Mouse (Mus musculus): ENCODE measurements around the gene Car14.
"Not testable (repeated sequence)": the region's sequence is repeated elsewhere in the genome, so short reads cannot be mapped to it uniquely, and the experiment has no call there.

Gene Car14

DNA sequence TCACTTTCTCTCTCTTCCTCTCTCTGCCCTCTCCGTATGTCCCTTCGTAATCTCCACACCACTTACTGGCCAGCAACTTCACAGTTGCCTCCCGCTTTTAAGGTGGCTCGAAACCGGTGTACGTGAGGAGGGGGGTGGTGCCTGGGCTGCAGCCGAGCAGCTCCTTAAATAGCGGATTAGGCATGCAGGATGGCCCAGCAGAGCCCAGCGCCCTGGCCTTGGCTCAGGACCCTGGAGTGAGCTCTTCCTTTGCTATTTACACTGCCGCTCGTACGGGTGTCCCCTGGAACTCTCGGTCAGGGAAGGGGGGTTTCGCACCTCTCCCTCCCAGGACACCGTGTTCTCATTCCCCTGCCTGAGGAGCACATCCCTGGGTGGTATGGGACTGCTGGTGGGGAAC lies at the start of gene Car14:
TSS of gene Car14 (minus strand) at position 124 of the 400 bp plus-strand sequence.
- peak; percentile 70 for DNase-seq (ENCODE audit: low read depth, low spot score)

- no peak for DNase-seq (ENCODE audit: low read depth, low spot score)
Observed at GRCm38 (mm10) chr3:95953522-95953921, 49.0 kb upstream of the Car14 start.

DNA sequence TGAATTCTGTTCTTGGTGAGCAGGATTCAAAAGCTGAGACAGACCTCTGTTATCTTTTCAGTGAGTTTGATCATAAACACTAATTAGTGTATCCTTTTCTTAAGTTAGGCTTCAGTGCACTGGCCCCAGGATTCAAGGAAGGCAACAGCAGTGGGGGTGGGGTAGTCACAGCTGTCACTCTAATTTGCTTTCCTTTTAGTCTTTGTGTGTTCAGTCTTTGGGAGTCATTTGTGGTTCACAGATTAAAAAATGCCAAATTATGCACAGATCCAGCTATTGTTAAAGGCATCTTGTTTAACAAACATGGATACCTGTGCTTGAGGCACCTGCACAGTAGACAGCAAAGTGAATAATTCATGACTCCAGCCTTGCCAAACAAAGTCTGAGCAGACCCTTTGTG lies 48.5 kb upstream of the Car14 start:
- DNase-seq (ENCODE audit: low read depth, low spot score): no peak

- not testable (repeated sequence) for DNase-seq (ENCODE audit: low read depth, low spot score)
Observed at GRCm38 (mm10) chr3:95951566-95951965, 47.1 kb upstream of the Car14 start.

DNA sequence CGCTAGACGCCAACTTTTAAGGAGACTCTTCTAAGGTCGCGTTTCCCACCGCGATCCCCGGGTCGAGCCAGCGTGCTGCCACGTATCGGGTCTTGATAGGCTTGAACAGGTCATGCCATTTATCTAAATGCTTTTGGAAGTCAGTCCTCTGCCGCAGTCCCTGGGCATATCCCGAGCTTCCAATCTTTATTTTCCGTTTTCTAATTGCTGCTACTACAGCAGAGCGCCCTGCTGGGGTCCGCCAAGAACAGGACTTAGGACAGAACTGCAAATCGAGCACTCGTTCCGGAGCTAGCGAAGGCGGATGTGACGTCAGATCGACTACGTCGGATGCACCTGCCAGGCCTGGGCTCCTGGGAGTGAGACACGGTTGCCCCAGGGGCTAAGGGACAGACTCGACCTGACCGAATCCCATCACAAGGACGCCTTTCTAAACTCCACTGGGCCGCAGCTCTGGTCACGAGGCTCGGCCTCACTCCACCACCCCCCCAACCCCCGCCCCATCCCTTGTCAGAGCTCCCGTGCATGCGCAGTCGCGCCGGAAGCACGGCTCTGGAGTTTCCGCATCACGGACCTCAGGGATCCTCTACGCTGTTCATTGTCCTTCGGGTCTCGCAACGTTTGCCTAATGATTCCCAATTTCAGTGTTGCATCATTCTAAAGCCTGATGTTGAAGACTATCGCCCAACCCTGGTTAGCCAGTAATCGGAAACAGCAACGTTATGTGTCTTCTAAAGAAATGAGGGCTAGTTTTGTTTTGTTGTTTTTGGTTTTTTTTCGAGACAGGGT lies 46.5 kb upstream of the Car14 start:
- DNase-seq (ENCODE audit: low read depth, low spot score): peak; percentile 90

- DNase-seq (ENCODE audit: low read depth, low spot score): no peak
Observed at GRCm38 (mm10) chr3:95948325-95948724, 43.8 kb upstream of the Car14 start.

DNA sequence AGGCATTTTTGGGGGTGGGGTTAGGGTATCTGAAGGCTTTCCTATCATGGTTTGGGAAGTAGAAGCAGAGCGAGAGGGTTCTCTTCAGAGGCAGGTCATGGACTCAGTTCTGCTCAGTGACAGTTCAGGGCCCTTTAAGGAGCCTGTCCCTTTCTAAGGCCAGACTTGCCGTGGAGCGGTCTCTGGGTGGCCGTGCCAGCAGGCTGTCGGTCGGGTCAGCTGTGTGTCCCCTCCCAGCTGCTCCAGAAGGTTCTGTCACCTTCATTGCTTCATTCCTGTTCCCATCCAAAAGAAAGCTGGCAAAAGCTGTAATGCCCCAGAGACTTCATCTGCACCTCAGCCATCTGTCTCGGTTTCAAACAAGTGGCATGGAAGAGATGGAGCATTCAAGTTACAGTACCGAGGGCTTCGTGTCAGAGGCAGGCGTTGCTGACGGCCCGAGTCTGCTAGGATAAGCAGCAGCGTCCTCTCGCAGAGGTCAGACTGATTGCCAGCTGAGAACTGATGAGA lies 41.3 kb upstream of the Car14 start:
- DNase-seq (ENCODE audit: low read depth, low spot score): peak; percentile 47

DNA sequence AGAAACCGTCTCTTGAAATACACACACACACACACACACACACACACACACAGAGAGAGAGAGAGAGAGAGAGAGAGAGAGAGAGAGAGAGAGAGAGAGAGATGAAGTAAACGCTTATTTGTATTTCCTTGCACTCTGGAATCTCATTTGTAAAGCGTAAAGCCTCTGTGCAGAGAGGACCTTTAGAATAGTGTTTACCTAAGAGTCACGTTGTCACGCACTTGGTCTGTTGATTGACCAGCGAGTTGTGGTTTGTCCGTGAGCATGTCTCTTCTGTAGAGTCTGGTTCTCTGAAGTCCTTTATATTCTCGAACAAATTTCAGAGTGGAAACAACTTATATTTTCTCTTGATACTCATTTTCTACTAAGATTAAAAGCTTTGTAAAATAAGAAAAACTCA lies 40.3 kb upstream of the Car14 start:
- DNase-seq (ENCODE audit: low read depth, low spot score): no peak

DNA sequence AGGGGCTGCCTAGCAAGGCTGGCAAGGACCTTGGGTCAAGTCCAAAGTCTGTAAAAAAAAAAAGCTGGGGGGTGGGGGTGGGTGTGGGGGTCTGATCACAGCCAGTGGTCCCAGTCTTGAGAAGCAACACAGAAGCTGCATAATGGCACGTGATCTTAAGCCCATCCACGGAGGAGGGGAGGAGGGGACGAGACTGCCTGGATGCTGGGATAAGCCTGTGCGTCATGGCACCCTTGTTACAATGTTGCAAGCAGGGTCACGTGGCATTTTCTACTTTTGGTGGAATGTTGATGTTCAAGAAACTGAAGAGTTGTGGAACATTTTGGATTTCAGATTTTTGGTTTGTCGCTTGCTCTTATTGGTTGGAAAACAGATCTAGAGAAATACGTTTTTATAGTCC lies 38.7 kb upstream of the Car14 start:
- no peak for DNase-seq (ENCODE audit: low read depth, low spot score)

DNA sequence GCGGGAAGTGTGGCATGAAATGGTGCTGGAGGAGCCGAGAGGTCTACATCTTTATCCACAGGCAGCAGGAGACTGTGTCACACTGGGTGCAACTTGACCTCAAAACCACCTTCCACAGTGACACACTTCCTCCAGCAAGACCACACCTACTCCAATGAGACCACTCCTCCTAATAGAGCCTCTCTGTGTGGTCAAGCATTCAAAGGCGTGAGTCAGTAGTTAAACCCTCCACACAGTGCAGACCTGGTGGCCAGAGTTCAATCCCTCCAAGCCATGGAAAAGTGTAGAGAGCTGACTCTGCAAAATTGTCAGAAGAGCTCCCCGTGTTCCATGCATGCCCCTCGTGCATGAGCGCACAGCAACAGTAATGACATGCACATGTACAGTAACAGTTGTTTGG lies 38.3 kb upstream of the Car14 start:
- DNase-seq (ENCODE audit: low read depth, low spot score): no peak

DNA sequence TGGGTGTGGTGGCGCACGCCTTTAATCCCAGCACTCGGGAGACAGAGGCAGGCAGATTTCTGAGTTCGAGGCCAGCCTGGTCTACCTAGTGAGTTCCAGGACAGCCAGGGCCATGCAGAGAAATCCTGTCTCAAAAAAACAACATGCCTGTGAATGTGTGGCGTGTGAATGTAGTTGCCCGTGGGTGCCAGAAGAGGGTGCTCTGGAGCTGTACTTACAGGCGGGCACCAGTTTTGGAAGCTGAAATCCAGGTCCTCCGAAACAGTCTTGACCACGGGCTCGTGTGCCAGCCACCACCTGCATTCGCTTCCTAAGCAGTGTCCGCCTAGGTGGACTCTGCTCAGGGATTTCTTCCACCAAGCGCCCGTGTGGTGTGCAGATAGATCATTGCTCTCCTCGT lies 34.3 kb upstream of the Car14 start:
- no peak for DNase-seq (ENCODE audit: low read depth, low spot score)

DNA sequence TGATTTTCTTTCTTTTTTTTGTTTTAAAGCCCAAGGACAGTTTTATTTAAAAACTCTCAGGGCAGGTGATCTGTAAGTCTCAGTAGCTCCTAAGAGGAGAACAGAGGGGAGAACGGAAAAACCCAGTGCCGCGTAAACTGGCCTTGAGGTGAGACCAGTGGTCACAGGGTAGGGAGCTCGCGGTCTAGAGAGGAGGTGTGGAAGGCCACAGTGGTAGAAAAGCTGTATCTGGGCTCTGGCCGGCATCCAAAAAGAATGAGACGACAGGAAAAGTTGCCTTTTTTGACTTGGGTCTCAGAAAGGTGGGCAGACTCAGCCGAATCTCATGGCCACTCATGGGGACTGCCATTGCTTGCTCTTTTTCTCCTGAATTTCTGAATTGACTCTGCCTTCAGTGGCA lies 33.7 kb upstream of the Car14 start:
- DNase-seq (ENCODE audit: low read depth, low spot score): no peak

- no peak for DNase-seq (ENCODE audit: low read depth, low spot score)
Observed at GRCm38 (mm10) chr3:95934448-95934847, 30.0 kb upstream of the Car14 start.

- no peak for DNase-seq (ENCODE audit: low read depth, low spot score)
Observed at GRCm38 (mm10) chr3:95933111-95933750, 28.7 kb upstream of the Car14 start.

DNA sequence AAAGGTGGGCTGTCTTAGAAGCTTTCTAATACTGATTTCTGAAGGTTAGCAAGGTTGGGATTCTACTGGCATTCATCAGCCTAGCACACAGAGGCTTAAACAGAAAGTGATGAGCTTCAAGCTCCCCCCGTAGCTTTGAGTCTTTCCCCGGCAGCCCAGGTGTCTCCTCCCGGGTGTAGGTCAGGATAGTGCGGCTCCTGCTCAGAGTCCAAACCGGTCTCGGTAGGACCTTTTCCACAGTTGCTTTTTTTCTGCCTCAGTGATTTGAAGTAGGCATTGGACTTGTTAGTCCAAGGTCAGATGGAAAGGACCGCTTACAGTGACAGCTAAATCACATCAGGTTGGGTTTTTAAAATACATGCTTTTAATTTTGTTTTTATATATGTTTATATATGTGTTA lies 28.1 kb upstream of the Car14 start:
- DNase-seq (ENCODE audit: low read depth, low spot score): no peak

DNA sequence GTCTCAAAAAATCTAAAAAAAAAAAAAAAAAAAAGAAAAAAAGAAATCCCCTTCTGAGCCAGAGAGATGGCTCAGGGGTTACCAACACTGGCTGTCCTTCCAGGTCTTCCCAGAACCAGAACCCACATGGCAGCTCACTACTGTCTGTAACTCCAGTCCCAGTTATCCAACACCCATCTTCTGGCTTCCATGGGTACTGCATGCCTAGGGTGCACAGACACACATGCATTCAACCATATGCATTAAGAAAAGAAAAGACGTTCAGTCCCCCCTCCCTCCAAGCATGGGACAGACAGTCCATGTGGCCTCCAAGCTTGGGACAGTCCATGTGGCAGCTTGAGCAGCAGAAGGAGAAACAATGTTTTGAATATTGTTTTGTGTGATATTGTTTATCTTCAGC lies 27.7 kb upstream of the Car14 start:
- no peak for DNase-seq (ENCODE audit: low read depth, low spot score)

DNA sequence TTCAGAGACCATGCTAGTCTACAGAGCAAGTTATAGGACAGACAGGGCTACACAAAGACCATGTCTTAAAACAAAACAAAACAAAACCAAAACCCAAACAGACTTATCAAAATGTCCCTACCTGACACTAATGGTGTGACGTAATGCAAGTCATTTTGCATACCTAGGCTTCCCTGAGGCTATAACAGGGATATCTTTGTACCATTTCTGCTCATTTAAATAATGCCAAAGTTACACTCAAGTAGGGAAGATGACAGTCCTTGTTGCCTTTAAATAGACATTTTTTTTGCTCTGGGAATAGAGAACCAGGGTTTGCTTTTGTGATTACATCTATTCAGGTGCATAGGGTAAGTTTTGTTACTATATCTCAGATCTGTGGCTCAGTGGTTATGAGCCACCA lies 27.0 kb upstream of the Car14 start:
- DNase-seq (ENCODE audit: low read depth, low spot score): no peak

GRCm38 (mm10) chr3:95930471-95930789 lies 25.9 kb upstream of the Car14 start:
- DNase-seq (ENCODE audit: low read depth, low spot score): no peak

DNA sequence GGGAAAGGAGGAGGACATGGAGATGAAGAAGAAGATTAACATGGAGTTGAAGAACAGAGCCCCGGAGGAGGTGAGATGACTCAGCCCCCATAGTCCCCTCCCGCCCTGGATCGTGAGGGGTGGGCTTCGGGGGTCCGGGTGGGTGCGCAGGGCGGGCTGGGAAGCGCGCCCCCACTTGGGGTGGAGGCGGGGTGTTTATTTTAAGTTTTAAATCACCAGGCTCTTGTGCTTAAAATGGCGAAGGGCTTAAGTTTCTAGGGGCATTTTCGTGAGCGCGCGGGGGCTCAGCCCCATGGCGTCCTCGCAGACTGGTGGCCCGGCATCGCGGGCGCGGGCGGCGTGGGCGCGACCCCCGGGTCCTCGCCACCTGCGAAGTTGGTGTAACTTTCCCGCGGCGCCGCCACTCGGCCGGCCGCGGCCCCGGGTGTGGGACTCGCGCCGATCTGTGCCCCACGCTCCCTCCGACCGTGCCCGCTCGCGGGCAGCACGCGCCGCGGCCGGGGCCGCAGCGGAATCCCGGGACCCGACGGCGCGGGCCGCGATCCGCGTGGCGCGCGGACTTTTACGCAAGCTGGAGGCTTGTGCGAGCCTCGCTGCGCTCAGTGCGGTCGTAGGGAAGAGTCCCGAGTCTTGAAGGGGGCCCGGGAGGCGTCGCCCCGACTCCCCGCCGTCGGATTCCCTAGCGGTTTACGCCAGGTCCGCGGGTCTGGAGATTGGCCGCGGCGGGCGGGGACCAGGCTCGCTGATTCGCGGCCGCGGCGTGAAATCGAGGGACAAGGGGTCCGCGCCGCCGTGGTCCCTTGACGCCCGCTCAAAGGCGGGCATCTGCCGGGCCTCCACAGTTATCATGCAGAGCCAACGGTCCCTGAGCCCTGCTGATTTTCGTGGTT lies 25.3 kb upstream of the Car14 start:
- DNase-seq (ENCODE audit: low read depth, low spot score): no peak

GRCm38 (mm10) chr3:95928658-95929503 lies 24.4 kb upstream of the Car14 start, which contains the start of gene Anp32e:
Gene Anp32e (plus strand): TSS chr3:95929246.
- peak; percentile 99 for DNase-seq (ENCODE audit: low read depth, low spot score)

DNA sequence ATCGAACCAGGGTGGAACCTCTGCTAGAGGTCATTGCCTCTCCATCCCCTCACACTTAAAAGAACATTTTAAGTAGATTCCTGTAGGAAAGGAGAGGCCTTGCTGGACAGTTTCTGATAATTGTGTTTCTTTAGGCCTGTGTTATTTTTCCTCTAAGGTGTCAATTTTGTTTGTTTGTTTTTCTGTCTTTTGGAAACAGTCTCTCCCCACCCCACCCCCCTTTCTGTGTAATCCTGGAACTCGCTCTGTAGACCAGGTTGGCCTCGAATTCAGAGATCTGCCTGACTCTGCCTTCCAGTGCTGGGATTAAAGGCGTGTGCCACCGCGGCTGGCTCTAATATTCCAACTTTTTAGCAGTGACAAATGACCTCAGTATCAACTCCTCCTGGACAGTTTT lies 23.8 kb upstream of the Car14 start:
- DNase-seq (ENCODE audit: low read depth, low spot score): no peak

Measured in skeletal muscle tissue, adult 2 months (tissue).